Mouse (Mus musculus) bone marrow, adult 2 months (tissue): Measurements from ENCODE around the gene Maats1.

Experiments
- CTCF ChIP-seq: fragments of 200-500 bp; IDR thresholded peaks from 2 replicates; pipeline ENCODE4 v1.5.1; 2011; ENCODE audit warnings: low read length, control low read depth; ENCODE audit not compliant: control insufficient read depth, insufficient read depth
- POLR2A ChIP-seq: fragments of 200-500 bp; IDR thresholded peaks from 2 replicates; pipeline ENCODE4 v1.6.1; 2011; ENCODE audit warnings: low read depth, mild to moderate bottlenecking, control low read depth, low read length, borderline replicate concordance; ENCODE audit not compliant: control insufficient read depth

GRCm38 (mm10) chr16:38377546-38377945, 35.6 kb upstream of the Maats1 start:
- TF ChIP-seq CTCF (no peak), POLR2A (no peak)
